Mouse (Mus musculus) induced T-regulatory cell, adult 2 months (primary cell): ENCODE results near the gene Tle3.

Source experiments
- DNase-seq: peaks from one replicate; pipeline ENCODE4 v3.0.0-alpha.2; 2012; ENCODE audit warnings: low read depth

The Tle3 gene

DNA sequence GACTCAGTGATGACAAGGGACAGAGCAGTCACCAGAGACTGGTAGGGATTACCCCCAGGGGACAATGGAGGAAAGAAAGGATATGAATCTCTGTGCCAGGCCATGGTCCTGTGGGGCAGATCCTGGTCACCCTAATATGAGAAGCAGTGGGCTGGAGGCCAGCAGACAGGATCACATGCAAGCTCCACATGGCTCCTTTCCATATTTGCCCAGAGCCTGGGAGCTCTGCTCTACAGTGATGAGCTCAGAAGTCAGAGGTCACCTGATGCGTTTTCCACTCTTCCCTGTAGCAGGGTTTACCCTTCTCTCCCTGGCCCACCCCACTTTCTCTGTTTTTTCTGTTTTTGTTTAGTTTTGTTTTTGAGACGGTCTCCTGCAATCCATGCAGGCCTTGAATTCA, 63.9 kb downstream of the Tle3 start:
- DNase-seq, result no peak

DNA sequence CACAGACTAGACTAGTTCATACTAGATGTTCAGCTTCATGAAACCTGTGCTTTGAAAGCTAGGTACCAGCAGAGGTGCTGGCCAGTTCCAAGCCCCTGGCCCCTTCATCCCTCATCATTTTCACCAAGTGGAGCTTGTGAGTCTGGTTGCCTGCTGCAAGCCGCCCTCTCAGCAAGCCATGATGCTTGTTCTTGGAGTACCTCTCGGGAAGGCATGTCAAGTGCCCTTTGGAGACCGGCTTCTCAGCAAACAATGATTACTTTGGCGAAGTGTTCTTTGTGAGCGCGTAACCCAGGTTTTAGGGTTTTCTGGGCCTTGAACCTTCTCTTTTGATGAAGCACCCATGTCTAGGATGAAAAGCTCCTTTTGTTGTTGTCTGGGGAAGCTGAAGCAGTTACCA, 64.6 kb downstream of the Tle3 start:
- DNase-seq, result no peak

DNA sequence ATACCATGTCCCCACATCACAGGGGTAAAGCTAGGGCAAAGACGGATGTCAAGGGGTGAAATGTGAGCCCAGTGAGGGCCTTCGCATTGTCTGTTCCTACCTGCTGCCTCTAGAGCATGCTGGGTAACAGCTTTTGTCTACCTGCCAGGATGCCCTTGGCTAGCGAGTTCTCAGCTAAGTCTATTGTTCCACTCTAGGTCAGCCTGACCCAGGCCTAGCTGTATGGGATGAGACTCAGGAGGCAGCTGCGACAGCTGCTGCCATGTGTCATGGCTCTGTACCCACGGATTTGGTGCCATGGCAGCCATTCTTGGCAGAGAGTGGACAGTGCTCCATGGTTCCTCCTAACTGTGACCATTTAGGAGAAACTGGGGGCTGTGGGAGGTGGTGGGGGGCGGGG, 66.9 kb downstream of the Tle3 start:
- no peak for DNase-seq

DNA sequence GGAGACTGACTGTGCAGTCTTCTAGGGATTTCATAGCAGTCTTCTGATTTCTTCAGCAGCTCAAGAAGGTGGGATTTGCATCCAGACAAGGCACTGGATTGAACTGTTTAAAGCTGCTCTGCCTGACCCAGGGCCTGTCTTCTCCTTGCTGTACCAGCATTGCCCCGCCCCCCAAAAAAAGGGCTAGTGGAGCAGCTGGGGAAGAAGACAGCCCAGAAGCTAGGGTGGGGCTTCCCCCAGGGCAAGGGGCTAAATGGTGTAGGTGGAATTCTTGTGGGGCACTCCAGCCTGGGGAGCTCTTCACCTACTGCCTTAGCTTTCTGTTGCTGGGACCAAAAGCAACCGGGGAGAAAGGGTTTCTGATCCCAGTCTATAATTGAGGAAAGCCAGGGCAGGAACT, 67.8 kb downstream of the Tle3 start:
- DNase-seq, result no peak

DNA sequence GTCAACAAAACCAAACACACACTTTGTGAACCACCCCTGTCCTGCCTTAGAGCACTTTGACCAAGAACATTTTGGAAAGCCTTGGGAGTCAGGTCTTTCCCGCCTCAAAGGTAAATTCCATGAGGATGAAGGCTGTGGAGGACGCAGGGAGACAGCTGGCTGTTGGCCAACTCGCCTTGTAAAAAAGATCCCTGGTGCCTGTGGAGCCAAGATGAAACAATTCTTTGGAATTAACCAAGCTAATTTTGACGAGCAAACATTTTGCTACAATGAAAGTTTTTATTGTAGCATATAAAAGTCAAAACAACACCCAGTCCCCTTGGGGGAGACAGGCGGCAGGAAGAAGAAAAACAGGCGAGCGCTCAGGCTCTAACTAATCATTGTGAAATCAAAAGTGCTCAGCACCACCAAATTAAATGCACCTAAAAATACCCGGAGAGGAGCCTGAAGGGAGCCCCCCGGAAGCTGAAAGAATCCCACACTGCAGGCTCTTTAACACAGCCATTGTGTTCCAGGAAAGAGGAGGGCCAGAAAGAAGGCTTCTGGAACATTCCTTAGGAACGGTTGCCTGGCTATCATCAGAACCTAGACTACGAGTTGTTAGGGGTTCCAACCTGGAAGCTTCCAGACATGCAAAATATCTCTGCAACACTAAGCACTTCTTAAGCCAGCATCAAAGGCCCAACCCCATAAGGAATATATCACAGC, 69.2 kb downstream of the Tle3 start:
- no peak for DNase-seq

DNA sequence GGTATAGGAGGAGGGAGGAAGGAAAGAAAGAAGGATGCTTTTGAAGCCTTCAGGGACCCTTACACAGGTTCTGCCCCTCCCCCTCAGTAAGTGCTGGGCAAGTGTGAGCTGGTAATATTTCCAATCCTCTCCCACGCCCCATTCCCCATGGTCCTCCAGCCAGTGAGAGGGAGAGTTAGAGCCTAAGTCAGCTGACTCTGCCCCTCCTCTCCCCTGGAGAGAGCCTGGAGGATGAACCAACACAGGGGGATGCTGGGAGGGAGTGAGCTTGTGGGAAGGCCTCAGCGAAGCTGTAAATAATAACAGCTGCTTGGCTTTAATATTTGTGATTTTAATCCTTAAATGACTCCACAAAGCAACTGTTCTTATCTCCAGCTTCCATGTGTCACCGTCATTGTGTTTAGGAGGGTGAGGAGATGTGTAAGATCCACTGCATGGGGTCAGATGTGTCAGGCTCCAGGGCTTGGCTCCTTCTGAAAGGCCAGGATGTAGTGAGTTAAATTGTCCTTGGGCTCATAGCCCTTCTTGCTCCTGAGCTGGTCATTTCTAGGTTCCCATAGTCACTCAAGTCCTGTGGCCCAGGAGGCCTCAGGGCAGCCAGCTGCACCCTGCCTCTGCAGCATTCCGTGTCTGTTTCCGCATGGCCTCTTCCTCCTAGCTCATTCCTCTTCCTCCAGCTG, 70.9 kb downstream of the Tle3 start:
- no peak for DNase-seq

DNA sequence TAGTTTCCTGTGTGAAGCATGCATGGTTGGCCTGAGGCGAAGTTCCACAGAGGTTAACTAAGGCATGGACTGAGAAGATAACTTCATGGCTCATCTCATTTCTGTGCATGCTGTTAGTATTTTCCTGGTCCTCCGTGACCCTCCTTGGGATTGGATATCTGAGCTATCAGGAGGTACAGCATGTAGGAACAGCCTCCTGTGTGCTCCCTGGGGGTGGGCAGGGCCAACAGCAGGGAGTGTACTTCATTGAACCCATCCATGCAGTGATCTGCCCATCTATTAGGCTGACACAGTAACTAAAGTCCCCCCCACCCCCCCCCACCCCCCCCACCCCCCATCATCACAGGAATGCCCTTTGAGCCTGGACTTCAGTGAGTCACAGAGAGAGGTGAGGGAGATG, 73.0 kb downstream of the Tle3 start:
- no peak for DNase-seq

DNA sequence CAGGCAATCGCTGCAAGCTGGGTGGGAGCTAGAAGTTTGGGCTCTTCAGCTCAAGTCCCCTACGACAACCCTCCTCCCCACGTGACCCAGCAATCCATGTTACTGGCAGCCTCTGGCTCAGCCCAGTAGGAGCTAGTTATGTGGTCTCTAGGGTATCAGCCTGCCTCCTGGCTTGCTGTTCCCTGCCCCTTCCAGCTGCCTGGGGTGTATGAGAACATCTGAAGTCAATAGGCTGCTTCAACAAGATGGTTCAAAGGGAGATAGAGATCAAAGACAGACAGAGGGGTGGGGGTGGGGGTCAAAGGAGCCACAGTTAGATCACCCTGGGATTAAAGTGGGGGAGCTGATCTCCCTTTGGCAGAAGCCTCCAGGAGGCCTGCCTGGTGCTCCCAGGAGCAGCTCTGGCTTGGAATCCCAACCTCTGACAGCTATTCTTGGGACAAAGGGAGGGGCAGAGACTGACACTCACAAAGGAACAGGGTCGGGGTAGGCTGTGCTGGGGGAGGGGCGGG, 73.6 kb downstream of the Tle3 start:
- DNase-seq, result no peak

DNA sequence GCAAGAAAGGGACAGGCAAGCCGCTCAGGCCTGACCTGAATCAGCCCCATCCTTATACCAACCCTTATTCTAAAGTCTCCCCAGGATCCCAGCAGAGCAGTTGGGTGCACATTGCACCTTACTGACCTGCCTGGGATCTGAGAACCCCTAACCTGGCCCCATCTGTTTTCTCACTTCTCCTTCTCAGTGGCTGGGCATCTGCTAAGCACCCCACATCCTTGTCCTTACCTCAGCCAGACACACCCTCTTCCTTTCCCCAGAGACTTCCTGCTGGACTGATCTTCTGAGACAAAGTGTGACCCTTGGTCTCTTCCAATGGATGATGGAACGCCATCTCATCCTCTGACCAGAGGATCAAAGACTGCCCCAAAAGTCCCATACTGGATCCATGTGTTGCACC, 74.8 kb downstream of the Tle3 start:
- no peak for DNase-seq

DNA sequence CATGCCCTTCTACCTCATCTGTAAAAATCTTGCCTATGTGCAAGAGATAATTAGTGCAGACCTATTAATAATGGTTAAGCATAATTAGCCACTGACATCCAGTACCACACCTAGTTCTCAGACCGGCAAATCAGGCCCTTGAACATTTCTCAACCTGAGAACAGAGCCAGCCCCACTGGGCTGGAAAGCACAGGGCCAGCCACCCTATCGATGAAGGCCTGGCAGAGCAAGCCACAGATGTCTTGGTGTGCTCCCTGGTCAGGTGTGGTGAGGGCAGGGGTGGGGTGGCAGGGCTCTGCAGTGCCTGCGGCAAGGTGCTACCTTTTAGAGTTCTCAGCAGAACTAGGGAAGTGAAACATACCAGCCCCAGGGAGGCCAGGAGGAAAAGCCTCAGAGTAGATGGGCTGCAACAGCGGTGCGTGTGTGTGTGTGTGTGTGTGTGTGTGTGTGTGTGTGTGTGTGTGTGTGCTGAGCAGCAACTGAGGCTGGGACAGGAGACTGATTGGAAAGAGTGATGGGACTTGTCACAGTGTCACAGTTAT, 77.3 kb downstream of the Tle3 start:
- no peak for DNase-seq

DNA sequence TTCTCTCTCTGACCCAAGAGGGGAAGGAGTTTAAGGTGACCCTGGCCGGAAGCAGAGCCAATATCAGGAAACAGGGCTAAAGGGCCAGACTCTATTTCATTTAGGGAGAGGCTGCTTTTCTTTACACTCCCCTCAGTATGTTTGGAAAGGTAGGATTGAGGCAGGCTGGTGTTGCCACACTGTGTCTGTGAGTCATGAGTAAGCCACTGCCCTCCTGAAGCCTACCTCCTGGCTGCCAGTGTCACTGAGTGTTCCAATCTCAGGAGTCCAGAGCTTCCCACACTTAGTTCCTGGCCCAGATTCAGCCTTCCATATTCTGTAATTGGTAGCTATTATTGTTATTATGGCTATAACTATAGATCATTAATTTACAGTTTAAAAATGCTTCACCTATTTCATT, 79.9 kb downstream of the Tle3 start:
- no peak for DNase-seq

DNA sequence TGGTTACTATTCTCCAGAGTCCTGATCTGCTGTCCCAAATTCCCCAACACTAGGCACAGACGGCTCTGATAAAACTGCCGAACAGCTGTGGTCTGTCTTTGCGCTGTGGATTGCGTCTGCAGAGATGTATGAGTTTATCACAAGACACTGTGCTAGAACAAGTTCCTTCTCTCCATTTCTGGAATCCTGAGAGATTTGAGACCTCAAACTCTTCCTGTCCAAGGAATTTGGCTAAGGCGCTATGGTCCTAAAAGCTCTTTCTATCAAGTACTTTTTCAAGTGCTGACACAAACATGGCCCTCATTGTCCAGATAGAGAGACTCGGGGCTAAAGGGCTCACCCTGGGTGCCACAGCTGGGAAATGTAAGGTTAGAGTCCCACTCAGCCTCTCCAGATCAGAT, 83.7 kb downstream of the Tle3 start:
- DNase-seq, result no peak

DNA sequence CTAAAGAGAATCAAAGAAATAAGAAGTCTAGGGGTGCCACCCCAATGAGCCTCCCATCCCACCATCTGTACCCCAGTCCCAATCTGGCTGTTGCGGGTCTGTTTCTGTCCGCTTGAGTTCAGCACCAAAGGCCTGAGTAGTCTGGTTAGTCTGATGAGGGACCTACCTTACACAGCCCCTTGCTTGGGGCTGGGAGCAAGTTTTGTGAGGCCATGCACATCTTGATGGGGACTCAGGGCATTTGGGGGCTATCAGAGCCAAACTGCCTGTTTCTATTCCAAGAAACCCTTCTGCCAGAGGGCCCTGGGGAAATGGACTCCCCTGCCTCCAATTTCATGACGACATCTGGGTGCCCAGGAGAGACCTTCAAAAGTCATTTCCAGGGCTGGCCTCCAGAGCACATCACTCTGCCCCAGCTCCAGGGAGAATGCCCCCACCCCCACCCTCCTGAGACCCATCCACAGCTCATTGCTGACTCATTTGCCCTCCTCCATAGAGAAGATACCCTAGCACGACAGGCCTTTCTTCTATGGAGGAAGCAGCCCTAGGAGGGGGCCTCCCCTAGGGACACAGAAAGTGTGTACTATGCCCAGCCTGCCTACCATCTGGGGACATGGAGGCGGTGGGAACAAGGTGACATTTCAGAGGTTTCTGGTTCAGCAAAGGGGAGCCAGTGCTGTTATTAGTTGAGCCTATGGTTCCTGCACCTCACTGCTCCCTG, 84.4 kb downstream of the Tle3 start:
- DNase-seq, result no peak

DNA sequence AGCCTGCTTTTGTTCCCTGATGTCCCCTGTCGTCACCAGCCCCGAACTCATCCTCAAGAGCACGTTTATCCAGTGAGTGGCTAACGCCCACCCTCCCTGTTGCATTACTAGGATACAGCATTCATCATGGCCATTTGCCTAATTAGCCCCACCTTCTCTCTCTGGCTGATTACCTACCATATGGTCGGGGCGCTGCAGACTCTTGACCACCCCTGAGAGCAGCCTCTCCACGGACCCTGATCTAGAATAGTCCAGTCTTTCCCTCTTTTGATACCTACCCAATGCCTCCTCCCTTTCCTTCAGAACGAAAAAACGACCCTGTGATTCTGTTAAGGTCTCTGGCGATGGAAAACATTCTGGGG, 85.0 kb downstream of the Tle3 start:
- DNase-seq, result no peak

DNA sequence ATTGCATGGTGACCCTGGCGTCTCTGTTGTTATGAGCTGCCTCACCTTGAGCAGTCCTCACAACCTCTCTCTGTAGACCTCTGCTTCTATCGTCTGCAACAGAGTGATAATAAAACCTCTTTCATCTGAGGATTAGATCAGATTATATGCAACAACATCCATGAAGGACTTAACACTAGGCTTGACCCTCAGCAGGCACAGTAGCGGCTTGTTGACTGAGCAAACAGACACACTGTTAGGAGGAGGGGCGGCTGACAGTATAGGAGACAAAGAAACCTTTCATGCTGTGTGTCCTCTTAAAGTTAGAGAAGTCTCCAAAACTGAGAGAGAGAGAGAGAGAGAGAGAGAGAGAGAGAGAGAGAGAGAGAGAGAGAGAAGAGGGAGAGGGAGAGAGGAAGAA, 89.7 kb downstream of the Tle3 start:
- DNase-seq, result no peak

DNA sequence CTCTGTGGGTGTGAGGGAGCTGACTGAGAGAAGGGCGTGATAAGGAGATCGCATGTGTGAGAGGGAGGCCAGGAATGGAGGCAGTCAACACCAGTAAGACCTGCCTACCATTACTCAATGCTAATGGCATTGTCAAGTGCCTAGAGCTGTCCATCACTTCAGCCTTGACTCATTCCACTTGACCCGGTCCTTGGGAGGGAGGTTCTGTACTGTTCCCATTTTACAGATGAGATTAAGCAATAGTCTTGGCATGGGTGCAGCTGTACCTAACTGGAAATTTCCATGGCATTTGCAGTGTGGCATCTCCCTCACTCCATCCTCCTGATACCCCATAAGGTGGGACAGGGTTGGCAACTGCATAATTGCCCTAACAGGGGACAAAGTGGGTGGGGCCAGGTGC, 95.3 kb downstream of the Tle3 start:
- DNase-seq, result no peak
